Mouse (Mus musculus) liver, embryonic 14.5 days (tissue): Measurements from ENCODE around the gene Osbp2. TPM values are rescaled to one million over a fixed set of nuclear protein-coding genes. Genes with fewer than 3 reads are reported as not detected.
"Not testable (repeated sequence)": the region's sequence is repeated elsewhere in the genome, so short reads cannot be mapped to it uniquely, and the experiment has no call there.

Source experiments
- ATAC-seq: fragments of 200-750 bp; cut with Nextera tagmentation; 2 replicates; pipeline ENCODE4 v1.8.0; 2017; ENCODE audit warnings: moderate number of reproducible peaks, mild to moderate bottlenecking, moderate library complexity; ENCODE audit not compliant: insufficient read depth
- DNase-seq, 3 experiments: peaks; one replicate each; pipeline ENCODE4 v3.0.0-alpha.2; 2012 to 2013; ENCODE audit warnings: low read depth in 3 of 3, low spot score in 3 of 3
- H3K27ac ChIP-seq: fragments of 300-500 bp; sonication (generic); 2 replicates; pipeline ENCODE4 v1.5.1; 2014; ENCODE audit warnings: moderate library complexity, mild to moderate bottlenecking, control low read depth, inconsistent platforms
- H3K27me3 ChIP-seq: fragments of 300-500 bp; sonication (generic); 2 replicates; pipeline ENCODE4 v1.6.1; 2014; ENCODE audit warnings: mild to moderate bottlenecking, low read length, moderate library complexity; ENCODE audit not compliant: control insufficient read depth, insufficient read depth
- H3K36me3 ChIP-seq: fragments of 300-500 bp; sonication (generic); replicated peaks from 2 replicates; pipeline ENCODE4 v1.6.1; 2014; ENCODE audit warnings: low read depth; ENCODE audit not compliant: control insufficient read depth, insufficient read depth
- H3K4me1 ChIP-seq, 2 experiments: fragments of 200-500 bp in 1 of 2; fragments of 300-500 bp in 1 of 2; sonication (generic) in 1 of 2; replicated peaks; 2 replicates each; pipeline ENCODE4 v1.6.1; 2012 to 2014; ENCODE audit warnings: antibody characterized with exemption in 1 of 2, inconsistent platforms in 1 of 2, low read length in 1 of 2; ENCODE audit not compliant: control insufficient read depth in 2 of 2, insufficient read depth in 2 of 2
- H3K4me2 ChIP-seq: fragments of 300-500 bp; sonication (generic); 2 replicates; pipeline ENCODE4 v1.6.1; 2014; ENCODE audit warnings: low read depth, mild to moderate bottlenecking, control low read depth, moderate library complexity
- H3K4me3 ChIP-seq, 2 experiments: fragments of 200-500 bp in 1 of 2; fragments of 300-500 bp in 1 of 2; sonication (generic) in 1 of 2; 2 replicates each; pipeline ENCODE4 v1.5.1; 2012 to 2014; ENCODE audit warnings: low read depth in 2 of 2, low read length in 2 of 2, mild to moderate bottlenecking in 2 of 2, control low read depth in 1 of 2, inconsistent platforms in 1 of 2, moderate library complexity in 1 of 2; ENCODE audit not compliant: insufficient read depth in 1 of 2
- H3K9ac ChIP-seq: fragments of 300-500 bp; sonication (generic); replicated peaks from 2 replicates; pipeline ENCODE4 v1.6.1; 2014; ENCODE audit warnings: mild to moderate bottlenecking, control low read depth, moderate library complexity
- H3K9me3 ChIP-seq: fragments of 300-500 bp; sonication (generic); 2 replicates; pipeline ENCODE4 v1.6.1; 2016; ENCODE audit warnings: low read length, mixed read lengths; ENCODE audit not compliant: control insufficient read depth
- CTCF ChIP-seq: IDR thresholded peaks from 2 replicates; pipeline ENCODE4 v1.5.1; 2016; ENCODE audit warnings: antibody characterized with exemption, low read depth, control low read depth
- EP300 ChIP-seq: IDR thresholded peaks from 2 replicates; pipeline ENCODE4 v1.6.1; 2016; ENCODE audit warnings: antibody characterized with exemption, low read depth
- WGBS: fragments of 180-500 bp; shearing (Covaris S2); extraction: QIAGEN DNeasy Blood & Tissue Kit; methylation state at CpG from one replicate; pipeline ENCODE4 v1.1.7; 2014; ENCODE audit not compliant: insufficient replicate concordance; 5-methylcytosine and 5-hydroxymethylcytosine counted together
- polyA plus RNA-seq, 2 experiments: library from polyadenylated mRNA; depleted of rRNA in 1 of 2; stranded (reverse) in 1 of 2; unstranded in 1 of 2; fragments of >200 nt; fragmentation: Nextera tagmentation in 1 of 2; extraction: Ambion mirVana in 1 of 2; gene quantifications; 2 replicates each; pipeline versions ENCODE4 v1.2.1 to v1.2.3; 2012 to 2014

Osbp2 gene
- 0.03 and 0.40 TPM in 2 replicates for polyA plus RNA-seq (2012; rRNA removed)
- polyA plus RNA-seq (2014; fragmentation: Nextera tagmentation; extraction: Ambion mirVana), result 0.05 and 0.18 TPM in 2 replicates

GRCm38 (mm10) chr11:3863454-3864112 is at the start of gene Osbp2:
TSS of gene Osbp2 (minus strand) at chr11:3863903.
- peak; percentile 89 for ATAC-seq
- 2% methylated on average over 50 of the region's 58 CpGs for WGBS
- Histone ChIP-seq H3K4me2 (peak within 1 kb of the TSS; percentile 67), H3K4me3 (peak within 1 kb of the TSS; percentile 38 to 44), H3K27ac (no peak within 1 kb of the TSS), H3K27me3 (peaks cover 8% of the 10 kb centered on the region; the same call in 1 of the 2 replicates), H3K4me1 (peaks cover 2 to 5% of the 10 kb centered on the region in 2 experiments; a peak in 2 of 4 replicates), H3K36me3 (no peaks in the 10 kb centered on the region), H3K9me3 (no peaks in the 10 kb centered on the region), H3K9ac (no peak within 1 kb of the TSS)
- no peak for TF ChIP-seq EP300
- TF ChIP-seq CTCF, result peak; percentile 31
- peak; percentile 30 to 43 (median 31) for DNase-seq

GRCm38 (mm10) chr11:3912875-3913271 is 49.2 kb upstream of the Osbp2 start:
- 6% methylated on average over 16 of the region's 16 CpGs for WGBS
- H3K4me1 ChIP-seq, result peaks cover 4 to 8% of the 10 kb centered on the region in 2 experiments; a peak in 3 of 4 replicates
- DNase-seq (no peak), ATAC-seq (no peak)
- H3K9ac ChIP-seq, result no peak overlapping the region
- peak overlapping the region in 1 of 2 experiments; percentile 38; a peak in 2 of 4 replicates for H3K4me3 ChIP-seq
- H3K9me3 ChIP-seq, result no peaks in the 10 kb centered on the region
- H3K27ac ChIP-seq, result no peak overlapping the region
- H3K36me3 ChIP-seq, result no peaks in the 10 kb centered on the region
- no peak for TF ChIP-seq EP300
- peak overlapping the region; percentile 58 for H3K4me2 ChIP-seq
- peaks cover 27% of the 10 kb centered on the region for H3K27me3 ChIP-seq

GRCm38 (mm10) chr11:3912100-3912874 is 48.6 kb upstream of the Osbp2 start:
- H3K27ac ChIP-seq, result no peak overlapping the region
- ATAC-seq (no peak), DNase-seq (no peak)
- no peak overlapping the region for H3K9ac ChIP-seq
- no peaks in the 10 kb centered on the region for H3K9me3 ChIP-seq
- TF ChIP-seq EP300, result no peak
- no peak for TF ChIP-seq CTCF
- 31% methylated on average over 19 of the region's 19 CpGs for WGBS
- H3K27me3 ChIP-seq, result peaks cover 27% of the 10 kb centered on the region
- H3K36me3 ChIP-seq, result no peaks in the 10 kb centered on the region
- H3K4me3 ChIP-seq, result no peak overlapping the region
- H3K4me2 ChIP-seq, result peak overlapping the region; percentile 58; the same call in 1 of the 2 replicates
- peaks cover 4 to 8% of the 10 kb centered on the region in 2 experiments; a peak in 3 of 4 replicates for H3K4me1 ChIP-seq

DNA sequence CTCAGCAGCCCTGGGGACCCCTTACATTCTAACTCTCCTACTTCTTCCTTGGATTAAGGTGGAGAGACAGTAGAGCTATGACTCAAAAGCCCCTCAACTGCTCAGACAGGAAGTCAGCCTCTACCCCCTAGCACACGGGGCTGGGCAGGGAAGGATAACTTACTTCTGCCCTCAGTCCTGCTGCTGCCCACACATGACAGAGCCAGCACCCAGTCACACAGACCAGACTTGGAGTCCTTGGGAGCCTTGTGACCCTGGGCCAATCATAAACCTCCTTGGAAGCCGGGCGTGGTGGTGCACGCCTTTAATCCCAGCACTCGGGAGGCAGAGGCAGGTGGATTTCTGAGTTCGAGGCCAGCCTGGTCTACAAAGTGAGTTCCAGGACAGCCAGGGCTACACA is 47.7 kb upstream of the Osbp2 start:
- WGBS, result 55% methylated on average over 6 of the region's 6 CpGs
- H3K27me3 ChIP-seq, result peaks cover 27% of the 10 kb centered on the region
- not testable (repeated sequence) for H3K4me2 ChIP-seq, H3K27ac ChIP-seq, DNase-seq, ATAC-seq, H3K36me3 ChIP-seq, H3K4me1 ChIP-seq, H3K4me3 ChIP-seq, H3K9ac ChIP-seq, H3K9me3 ChIP-seq
